Mouse (Mus musculus) testis, postnatal 10 days (tissue): Measurements from ENCODE around the gene Ccdc186.
A peak's percentile ranks its signal among the peaks of the same experiment; 100 is the strongest.
"Not testable (repeated sequence)": the region's sequence is repeated elsewhere in the genome, so short reads cannot be mapped to it uniquely, and the experiment has no call there.

ENCODE experiments used
- DNase-seq: peaks from one replicate; pipeline ENCODE4 v3.0.0; 2021; ENCODE audit warnings: low spot score

Gene Ccdc186

DNA sequence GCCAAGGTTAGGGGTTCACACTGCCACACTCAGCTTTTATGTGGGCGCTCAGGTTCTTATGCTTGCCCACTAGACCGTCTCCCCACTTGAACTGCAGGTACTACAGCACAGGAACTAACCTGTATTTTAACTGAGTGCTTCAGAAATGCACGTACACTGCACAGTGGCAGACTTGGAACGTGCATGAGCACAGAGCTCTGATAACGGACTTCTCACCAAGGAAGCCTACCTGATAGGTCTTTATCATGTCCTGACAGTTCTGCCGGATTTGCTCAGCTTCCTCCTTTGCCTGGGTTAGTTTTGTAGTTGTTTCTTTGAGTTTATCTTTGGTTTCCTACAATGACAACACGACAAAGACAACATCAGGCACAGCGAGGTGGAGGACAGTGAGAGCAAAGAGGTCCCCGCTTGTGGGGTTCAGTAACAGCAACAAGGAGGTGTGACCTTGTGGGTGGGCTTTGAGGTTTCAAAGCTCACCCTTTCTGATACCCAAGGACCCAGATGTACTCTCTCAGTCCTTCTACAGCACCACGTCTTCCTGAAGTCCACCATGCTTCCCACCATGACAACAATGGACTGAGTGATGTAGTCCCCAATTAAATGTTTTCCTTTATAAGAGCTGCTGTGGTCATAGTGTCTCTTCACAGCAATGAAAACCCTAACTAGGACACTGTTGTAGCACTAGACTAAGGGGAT, 20.2 kb downstream of the Ccdc186 start:
- DNase-seq: no peak

DNA sequence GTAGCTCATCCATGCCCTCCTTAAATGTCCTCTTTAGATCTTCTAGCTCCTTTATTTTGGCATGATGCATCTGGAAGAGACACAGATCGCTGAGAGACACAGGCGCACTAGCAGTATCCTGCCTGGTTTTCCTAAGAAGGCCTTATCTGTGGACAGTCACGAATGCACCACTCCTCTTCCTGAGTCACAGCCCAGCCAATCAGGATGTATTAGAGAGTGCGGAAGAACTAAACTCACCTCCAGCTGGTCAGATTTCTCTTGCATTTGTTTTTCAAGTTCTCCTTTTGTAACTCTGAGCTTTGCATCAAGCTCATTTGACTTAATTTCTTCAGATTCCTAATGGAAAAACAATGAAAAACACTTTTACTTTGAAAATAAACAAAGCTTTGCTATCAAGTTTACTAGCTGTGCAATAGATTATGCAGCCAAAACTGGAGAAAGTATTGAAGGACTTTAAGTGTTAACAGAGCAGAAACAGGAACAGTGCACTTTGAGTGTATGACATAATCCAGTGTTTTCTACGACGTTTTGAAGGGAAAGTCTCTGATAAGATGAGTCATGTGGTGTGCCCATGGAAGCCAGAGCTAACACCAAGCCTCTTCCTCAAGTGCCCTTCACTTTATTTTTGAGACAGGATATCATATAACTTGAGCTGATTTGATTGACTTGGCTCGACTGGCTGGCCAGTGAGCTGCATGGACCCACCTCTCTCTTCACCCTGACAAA, 20.9 kb downstream of the Ccdc186 start:
- DNase-seq: no peak

DNA sequence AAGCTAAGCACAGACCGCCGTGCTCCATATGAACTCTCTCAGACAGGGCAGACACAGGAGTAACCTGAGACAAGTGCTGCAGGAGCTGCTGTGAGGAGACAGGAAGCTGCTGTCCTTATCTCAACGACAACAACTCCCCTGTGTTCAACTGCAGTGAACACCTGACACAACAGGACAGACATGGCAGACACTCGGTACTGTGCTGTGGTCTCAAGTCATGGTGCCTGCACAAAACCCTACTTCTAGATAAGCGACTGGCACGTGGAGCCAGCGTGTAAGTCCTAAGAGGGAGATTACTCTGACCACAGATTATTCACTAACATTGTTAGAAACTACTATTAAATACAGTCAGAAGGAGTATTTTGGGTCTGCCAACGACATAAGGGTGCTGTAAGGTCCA, 21.8 kb downstream of the Ccdc186 start:
- no peak for DNase-seq

GRCm38 (mm10) chr19:56797376-56797775, 24.6 kb downstream of the Ccdc186 start:
- DNase-seq: no peak

GRCm38 (mm10) chr19:56788952-56789351, 33.0 kb downstream of the Ccdc186 start:
- DNase-seq: no peak

DNA sequence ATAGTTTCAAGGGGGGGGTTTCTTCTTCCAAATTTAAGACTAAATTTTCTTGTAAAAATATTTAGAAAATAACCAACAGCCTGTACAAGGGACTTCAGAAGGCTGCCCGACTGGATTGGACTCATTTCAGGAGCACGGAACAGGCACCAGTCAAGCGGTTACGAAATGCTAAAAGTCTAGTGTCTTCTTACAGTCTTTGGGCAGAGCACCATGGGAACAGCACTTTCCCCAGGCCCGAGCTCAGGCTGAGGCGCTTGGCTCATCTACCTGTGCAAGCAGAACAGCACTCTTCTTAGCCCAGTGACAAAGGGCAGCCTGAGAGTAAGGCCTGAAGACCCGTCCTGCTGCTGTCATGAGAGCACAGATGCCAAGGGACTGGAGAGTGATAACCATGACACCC, 34.1 kb downstream of the Ccdc186 start:
- DNase-seq: no peak

DNA sequence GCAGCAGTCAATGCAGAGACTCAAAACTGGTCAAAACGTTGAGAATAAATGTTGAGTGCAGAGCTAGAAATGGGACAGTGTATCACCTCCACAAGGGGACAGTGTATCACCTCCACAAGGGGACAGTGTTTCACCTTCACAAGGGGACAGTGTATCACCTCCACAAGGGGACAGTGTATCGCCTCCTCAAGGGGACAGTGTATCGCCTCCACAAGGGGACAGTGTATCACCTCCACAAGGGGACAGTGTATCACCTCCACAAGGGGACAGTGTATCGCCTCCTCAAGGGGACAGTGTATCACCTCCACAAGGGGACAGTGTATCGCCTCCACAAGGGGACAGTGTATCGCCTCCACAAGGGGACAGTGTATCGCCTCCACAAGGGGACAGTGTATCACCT, 43.5 kb downstream of the Ccdc186 start:
- not testable (repeated sequence) for DNase-seq

DNA sequence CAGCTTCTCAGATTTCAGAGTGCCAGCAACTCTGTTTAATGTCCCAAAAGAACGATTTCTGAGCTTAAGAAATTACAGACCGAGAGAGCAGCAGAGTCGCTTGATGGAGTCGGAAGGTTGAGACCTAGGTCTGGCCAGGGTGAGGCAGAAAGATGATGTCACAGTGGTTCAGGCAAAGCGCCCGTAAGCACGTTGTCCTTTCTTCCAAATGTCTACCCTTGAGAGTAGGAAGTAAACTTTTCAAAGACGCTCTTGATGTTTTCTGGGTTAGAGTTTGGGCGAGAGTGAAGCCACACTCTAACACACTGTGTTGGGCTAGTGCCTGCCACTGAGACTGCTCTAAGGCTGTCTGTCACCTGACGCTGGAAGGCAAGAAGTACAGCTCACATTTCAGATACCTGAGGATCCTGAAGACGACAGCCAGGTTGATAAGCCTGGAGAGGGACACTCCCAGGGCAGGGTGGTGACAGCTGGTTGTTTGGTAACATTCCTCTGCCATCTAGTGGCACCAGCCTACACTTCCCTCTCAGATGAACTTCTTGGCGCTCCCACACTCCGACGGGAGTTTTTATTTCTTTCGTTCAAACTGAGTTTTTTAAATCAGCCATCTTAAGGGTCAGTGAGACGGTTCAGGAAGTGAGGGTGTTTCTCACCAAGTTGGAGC, 45.1 kb downstream of the Ccdc186 start:
- peak; percentile 54 for DNase-seq

- DNase-seq: no peak
These were observed 45.9 kb downstream of the Ccdc186 start for GRCm38 (mm10) chr19:56775893-56776718.

DNA sequence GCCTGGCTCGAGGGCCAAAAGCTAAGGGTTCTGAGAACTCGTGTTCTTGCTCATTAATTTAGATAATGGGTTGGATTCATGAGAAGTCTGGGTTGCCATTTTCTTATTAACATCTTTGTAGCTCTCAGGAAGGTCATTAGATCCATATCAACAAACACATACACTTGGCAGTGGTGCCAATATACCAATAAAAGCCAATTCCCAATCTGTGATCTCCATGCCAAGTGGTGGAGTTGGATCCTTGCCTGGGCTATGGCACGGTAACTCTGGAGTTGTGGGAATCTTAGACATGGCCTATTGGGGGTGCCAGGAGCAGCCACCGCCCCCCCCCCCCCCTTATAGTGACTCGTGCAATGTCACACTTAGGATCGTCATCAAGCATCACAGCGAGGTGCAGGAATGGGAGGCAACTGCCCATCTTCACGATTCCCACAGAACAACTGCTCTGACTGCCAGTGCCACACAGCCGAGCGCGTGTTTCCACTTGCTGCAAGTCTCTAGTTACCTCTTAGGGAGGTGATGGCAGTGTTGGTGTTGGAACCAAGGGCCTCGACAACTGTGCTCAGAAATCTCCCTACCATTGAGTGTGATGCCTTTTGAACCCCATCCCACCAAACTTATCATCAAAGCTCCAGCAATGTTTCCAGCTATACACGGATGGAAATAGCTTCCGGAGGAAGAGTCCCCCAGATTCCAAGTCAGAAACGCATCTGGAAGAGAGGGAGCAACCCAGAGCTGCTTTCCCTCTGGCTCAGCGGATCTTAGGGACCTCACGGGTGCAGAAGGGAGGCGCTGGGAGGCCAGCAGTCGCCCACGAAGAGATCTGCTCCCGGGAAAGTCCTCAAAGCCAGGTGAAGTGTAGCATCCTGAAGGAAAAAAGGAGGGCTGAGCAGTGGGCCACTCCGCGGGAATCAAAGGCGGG, 46.8 kb downstream of the Ccdc186 start:
- no peak for DNase-seq

GRCm38 (mm10) chr19:56774408-56774962, 47.5 kb downstream of the Ccdc186 start:
- no peak for DNase-seq

GRCm38 (mm10) chr19:56773393-56773971, 48.5 kb downstream of the Ccdc186 start:
- DNase-seq: no peak

DNA sequence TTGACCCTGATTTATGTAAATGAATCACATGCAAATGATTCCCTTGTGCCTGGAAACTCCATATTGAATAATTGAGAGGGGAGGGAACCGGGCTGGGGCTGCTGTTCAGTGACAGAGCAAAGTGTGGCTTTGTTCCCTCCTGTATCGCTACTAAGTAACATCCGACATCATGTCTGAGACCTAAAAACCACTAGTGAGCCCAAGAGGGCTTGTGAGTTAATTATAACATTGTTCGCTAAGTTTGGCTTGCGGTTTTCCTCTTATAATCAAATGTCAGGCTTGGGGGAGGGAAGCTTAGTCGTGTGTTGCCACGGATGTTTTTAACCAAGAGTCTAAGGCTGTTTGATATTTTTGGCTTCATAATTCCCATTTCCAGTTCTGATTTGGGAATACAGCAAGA, 49.8 kb downstream of the Ccdc186 start:
- DNase-seq: no peak

DNA sequence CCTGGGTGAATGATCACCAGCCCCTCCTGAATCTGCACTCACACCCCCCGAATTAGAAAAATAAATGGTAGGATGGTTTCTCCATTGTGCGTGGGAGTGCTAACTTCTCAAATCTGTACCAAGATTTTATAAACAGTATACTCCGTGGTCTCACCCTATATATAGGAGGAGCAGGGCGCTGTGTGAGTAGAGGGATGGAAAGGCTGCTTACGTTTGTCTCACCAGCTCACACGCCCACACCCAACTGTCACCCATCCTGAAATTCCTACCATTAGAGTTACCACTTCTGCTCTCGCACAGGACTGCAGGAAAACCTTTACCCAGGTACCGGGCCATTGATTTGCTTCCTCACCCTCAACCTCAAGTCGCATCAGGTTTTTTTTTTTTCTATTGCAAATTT, 53.0 kb downstream of the Ccdc186 start:
- no peak for DNase-seq

DNA sequence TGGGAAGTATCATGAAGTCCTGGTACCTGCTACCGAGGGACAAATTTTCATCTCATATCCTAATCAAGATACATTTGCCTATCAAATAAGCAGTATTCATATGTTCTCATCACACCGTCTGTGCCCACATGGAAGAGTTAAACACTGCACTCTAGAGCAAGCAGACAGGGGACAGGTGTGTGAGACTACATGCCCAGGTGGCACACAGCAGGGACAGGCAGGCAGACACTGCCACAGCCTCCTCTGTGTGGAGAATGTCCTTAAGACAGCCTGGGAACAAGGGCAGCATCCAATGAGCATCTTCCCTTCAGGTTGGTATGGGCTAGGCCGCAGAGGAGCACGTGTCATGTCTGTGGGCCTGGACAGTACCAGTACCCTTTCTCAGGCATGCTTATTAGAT, 59.3 kb downstream of the Ccdc186 start:
- DNase-seq: no peak

- no peak for DNase-seq
These were observed 60.3 kb downstream of the Ccdc186 start for GRCm38 (mm10) chr19:56761727-56762126.

- no peak for DNase-seq
These were observed 60.9 kb downstream of the Ccdc186 start for GRCm38 (mm10) chr19:56761096-56761495.

- no peak for DNase-seq
These were observed 61.6 kb downstream of the Ccdc186 start for GRCm38 (mm10) chr19:56760306-56760940.

DNA sequence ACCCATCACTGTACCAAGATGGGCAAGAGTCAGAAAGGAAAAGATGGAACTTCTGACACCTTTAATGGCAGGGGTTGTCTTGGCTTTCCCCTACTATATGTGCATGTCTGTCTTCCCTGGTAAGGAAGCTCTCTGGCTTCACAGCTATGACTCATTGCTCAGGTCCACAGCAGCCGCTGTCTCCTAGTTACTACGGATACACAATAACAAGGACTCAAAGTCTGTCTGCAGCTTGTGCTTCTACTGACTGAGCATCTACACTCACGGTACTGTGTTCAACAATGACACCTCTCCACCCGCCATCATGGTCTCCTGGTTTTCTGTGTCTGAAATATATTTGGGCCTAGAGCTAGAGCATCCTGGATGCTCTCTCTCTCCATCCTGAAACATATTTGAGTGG, 62.2 kb downstream of the Ccdc186 start:
- no peak for DNase-seq

DNA sequence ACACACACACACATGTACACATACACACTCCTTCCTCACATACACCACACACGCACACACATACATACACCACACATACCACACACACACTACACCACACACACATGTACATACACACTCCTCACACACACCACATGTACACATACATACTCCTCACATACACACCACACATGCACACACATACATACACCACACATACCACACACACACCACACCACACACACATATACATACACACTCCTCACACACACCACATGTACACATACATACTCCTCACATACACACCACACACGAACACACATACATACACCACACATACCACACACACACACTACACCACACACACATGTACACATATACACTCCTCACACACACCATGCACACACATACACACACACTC, 63.7 kb downstream of the Ccdc186 start:
- DNase-seq: no peak
